8 mouse cellular contexts compared by ENCODE assay signal in genomic region chr14:34201231-34202035, GRCm38 (mm10). TPM values are rescaled to one million over a fixed set of nuclear protein-coding genes. Genes with fewer than 3 reads are reported as not detected.
DNase-seq lines count a peak whose midpoint lies in the region; ATAC-seq and TF ChIP-seq lines count a peak whose summit lies in the region.

TSS of gene Gprin2 (minus strand) at chr14:34201653.

- no peaks in the 10 kb centered on the region for H3K9me3 ChIP-seq in erythroblast, embryonic 14.5 days (ENCODE audit: control insufficient read depth, low read length)
- no peaks in the 10 kb centered on the region for H3K9me3 ChIP-seq in hindbrain, embryonic 12.5 days (replicated peaks)
- no peaks in the 10 kb centered on the region for H3K9me3 ChIP-seq in limb, embryonic 15.5 days
- H3K9me3 ChIP-seq in midbrain, embryonic 16.5 days (replicated peaks; ENCODE audit: control insufficient read depth, low read length, poor library complexity, severe bottlenecking): no peaks in the 10 kb centered on the region

- peaks cover 4% of the 10 kb centered on the region for H3K4me1 ChIP-seq in erythroblast, embryonic 14.5 days (ENCODE audit: control insufficient read depth)
- peaks cover 6% of the 10 kb centered on the region for H3K4me1 ChIP-seq in hindbrain, embryonic 12.5 days
- peaks cover 23% of the 10 kb centered on the region for H3K4me1 ChIP-seq in limb, embryonic 15.5 days
- peaks cover 14% of the 10 kb centered on the region for H3K4me1 ChIP-seq in midbrain, embryonic 16.5 days (ENCODE audit: control insufficient read depth, insufficient read depth, low read length)

- in situ Hi-C loops in Patski (cut with MboI; ENCODE audit: low pct_unique_long_range_greater_than_20kb): no loop called here

- H3K9ac ChIP-seq in hindbrain, embryonic 12.5 days: peak within 1 kb of the TSS; percentile 74
- H3K9ac ChIP-seq in limb, embryonic 15.5 days: peak within 1 kb of the TSS; percentile 57
- peak within 1 kb of the TSS; percentile 89 for H3K9ac ChIP-seq in midbrain, embryonic 16.5 days (ENCODE audit: low read depth, low read length)

- H3K36me3 ChIP-seq in erythroblast, embryonic 14.5 days (ENCODE audit: control insufficient read depth): no peaks in the 10 kb centered on the region
- no peaks in the 10 kb centered on the region for H3K36me3 ChIP-seq in hindbrain, embryonic 12.5 days
- H3K36me3 ChIP-seq in limb, embryonic 15.5 days: no peaks in the 10 kb centered on the region
- H3K36me3 ChIP-seq in midbrain, embryonic 16.5 days (ENCODE audit: control insufficient read depth, insufficient read depth, low read length): no peaks in the 10 kb centered on the region

- peaks cover 41% of the 10 kb centered on the region for H3K27me3 ChIP-seq in erythroblast, embryonic 14.5 days (ENCODE audit: control insufficient read depth)
- peaks cover 12% of the 10 kb centered on the region for H3K27me3 ChIP-seq in Patski
- peaks cover 15% of the 10 kb centered on the region for H3K27me3 ChIP-seq in hindbrain, embryonic 12.5 days
- peaks cover 7% of the 10 kb centered on the region; the same call in 1 of the 2 replicates for H3K27me3 ChIP-seq in limb, embryonic 15.5 days
- no peaks in the 10 kb centered on the region for H3K27me3 ChIP-seq in midbrain, embryonic 16.5 days (ENCODE audit: control insufficient read depth, insufficient read depth, low read depth, low read length)

- peak within 1 kb of the TSS; percentile 65 for H3K27ac ChIP-seq in hindbrain, embryonic 12.5 days
- H3K27ac ChIP-seq in limb, embryonic 15.5 days: 0 out of 2 replicates have a peak within 1 kb of the TSS, but pooled peaks have one; percentile 27
- peak within 1 kb of the TSS; percentile 85 for H3K27ac ChIP-seq in midbrain, embryonic 16.5 days (ENCODE audit: low read length)

- POLR2A ChIA-PET in Patski (lab: Charles Lee): no interaction called here

- no peak for ATAC-seq in erythroblast, adult 5-6 weeks (replicated peaks; ENCODE audit: low FRiP score, poor library complexity, severe bottlenecking)
- peak; percentile 22 for ATAC-seq in Patski
- ATAC-seq in hindbrain, embryonic 12.5 days (ENCODE audit: low FRiP score): peak; percentile 72
- no peak for ATAC-seq in limb, embryonic 15.5 days (ENCODE audit: insufficient number of reproducible peaks, low FRiP score, low TSS enrichment, low read depth)
- ATAC-seq in midbrain, embryonic 16.5 days: peak; percentile 84

- peak within 1 kb of the TSS; percentile 53 for H3K4me3 ChIP-seq in erythroblast, embryonic 14.5 days (replicated peaks)
- peak within 1 kb of the TSS; percentile 80 for H3K4me3 ChIP-seq in hindbrain, embryonic 12.5 days
- peak within 1 kb of the TSS; percentile 66 for H3K4me3 ChIP-seq in limb, embryonic 15.5 days
- H3K4me3 ChIP-seq in midbrain, embryonic 16.5 days (ENCODE audit: low read depth, low read length): peak within 1 kb of the TSS; percentile 76

- CTCF ChIA-PET in Patski (lab: Charles Lee): no interaction called here

- DNase-seq in Patski (ENCODE audit: low read depth, low spot score): no peak
- peak; percentile 44 for DNase-seq in embryo, embryonic 9.5 days (ENCODE audit: extremely low spot score)
- peak; percentile 9 for DNase-seq in thymus, postnatal 25 days

- WGBS in hindbrain, embryonic 12.5 days: 4% methylated on average over 39 of the region's 52 CpGs
- whole genome bisulfite sequencing in limb, embryonic 15.5 days: 3% methylated on average over 41 of the region's 52 CpGs
- 3% methylated on average over 33 of the region's 52 CpGs for WGBS in midbrain, embryonic 16.5 days

- H3K4me2 ChIP-seq in hindbrain, embryonic 12.5 days (replicated peaks): peak within 1 kb of the TSS; percentile 93
- H3K4me2 ChIP-seq in limb, embryonic 15.5 days: peak within 1 kb of the TSS; percentile 93
- H3K4me2 ChIP-seq in midbrain, embryonic 16.5 days (ENCODE audit: low read length): peak within 1 kb of the TSS; percentile 84

- no peak for TF ChIP-seq CTCF in Patski (IDR thresholded peaks at IDR 0.05)

RNA-seq across cellular contexts. Expression of gene Gprin2, which starts in this region (rescaled TPM):
- polyA plus RNA-seq in erythroblast, embryonic 14.5 days (2012): not detected in 2 replicates
- not detected in 2 replicates for total RNA-seq in erythroblast, adult 5-6 weeks (2015; ENCODE audit: low replicate concordance)
- total RNA-seq in erythroblast, adult 5-6 weeks (2017; ENCODE audit: low replicate concordance): not detected in 2 replicates
- 0.33 TPM for polyA plus RNA-seq in Patski (2021)
- polyA plus RNA-seq in hindbrain, embryonic 12.5 days (2016; fragmentation: Nextera tagmentation; extraction: Ambion mirVana): 3.3 and 4.8 TPM in 2 replicates
- polyA plus RNA-seq in limb, embryonic 15.5 days (2015; fragmentation: Nextera tagmentation; extraction: Ambion mirVana): 2.8 and 3.4 TPM in 2 replicates
- 8.5 and 8.7 TPM in 2 replicates for polyA plus RNA-seq in midbrain, embryonic 16.5 days (2015; fragmentation: Nextera tagmentation; extraction: Ambion mirVana)

Comparison
In these comparisons a context has a peak if more than half of its experiments do, and no peak if none do; other contexts are left out.
1. Peak in ATAC-seq in Patski; RNA of the gene not detected or under 1 TPM.
2. ATAC-seq: peak in hindbrain, embryonic 12.5 days (single experiment) and midbrain, embryonic 16.5 days (single experiment); none in erythroblast, adult 5-6 weeks (single experiment) and limb, embryonic 15.5 days (single experiment).
3. H3K27ac ChIP-seq: peak in every context shown above with its lines; median percentile 85 in midbrain, embryonic 16.5 days; 65 in hindbrain, embryonic 12.5 days; 27 in limb, embryonic 15.5 days.
4. Peak in every context shown above with its lines, with median percentiles within 50 percentile points of each other: H3K4me3 ChIP-seq, H3K4me2 ChIP-seq and H3K9ac ChIP-seq.